Mouse (Mus musculus): ENCODE measurements around the gene Hmgb3.
A peak's percentile ranks its signal among the peaks of the same experiment; 100 is the strongest.

The Hmgb3 gene

GRCm38 (mm10) chrX:71601052-71601611, 45.4 kb downstream of the Hmgb3 start:
- peak; percentile 77 to 80 for DNase-seq

Data from kidney, postnatal 4 days (tissue).